In the genomic region with DNA sequence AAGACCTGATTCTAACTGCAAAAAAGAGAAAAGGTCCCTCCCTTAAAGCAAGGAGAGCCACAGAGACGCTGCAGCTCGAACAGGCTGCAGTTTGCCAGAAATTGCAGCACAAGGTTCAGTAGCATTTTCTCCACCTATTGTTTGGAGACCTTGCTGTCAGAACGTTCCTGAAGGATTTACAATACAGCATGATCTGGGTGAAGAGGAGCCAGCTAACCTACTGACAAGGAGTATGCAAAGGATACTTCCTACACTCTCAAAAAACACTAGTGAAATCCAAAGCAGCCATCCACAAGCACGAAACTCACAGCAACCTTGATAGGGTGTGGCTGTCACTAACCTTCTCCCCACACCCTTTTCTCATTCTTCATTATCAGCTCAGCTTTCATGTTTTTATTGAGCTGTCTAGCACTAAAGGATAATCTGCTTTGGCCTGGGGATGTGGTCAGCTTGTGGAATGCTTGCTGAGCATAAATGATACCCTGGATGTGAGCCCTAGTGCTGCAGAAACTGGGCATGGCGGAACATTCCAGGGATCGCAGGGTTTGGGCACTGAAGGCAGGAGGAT, we compare ENCODE assay signal across 9 mouse cellular contexts.
A peak's percentile ranks its signal among the peaks of the same experiment; 100 is the strongest.
DNase-seq lines count a peak whose midpoint lies in the region; ATAC-seq and TF ChIP-seq lines count a peak whose summit lies in the region.
"Had no signal": no experiment of that assay in that cellular context is flagged by ENCODE, and none has a peak within 500 bp of the region (broad histone marks: within the 10 kb centered on the region; RNA-seq: fewer than 3 reads in every experiment).

No protein-coding gene starts in this region.

- H3K27me3 ChIP-seq in limb, embryonic 12.5 days, result no peaks in the 10 kb centered on the region
- no peaks in the 10 kb centered on the region for H3K27me3 ChIP-seq in limb, embryonic 10.5 days (ENCODE audit: low read depth, poor library complexity, severe bottlenecking)
- H3K27me3 ChIP-seq in embryonic facial prominence, embryonic 15.5 days, result no peaks in the 10 kb centered on the region
- no peaks in the 10 kb centered on the region for H3K27me3 ChIP-seq in hindbrain, embryonic 13.5 days
- H3K27me3 ChIP-seq in myocyte (ENCODE audit: control insufficient read depth, insufficient read depth, insufficient read length), result no peaks in the 10 kb centered on the region

- no peak for DNase-seq in limb, embryonic 10.5 days (ENCODE audit: low spot score)
- no peak for DNase-seq in urinary bladder, postnatal 36 days (ENCODE audit: low spot score in 2 of 2)
- DNase-seq in thymus, postnatal 10 days (ENCODE audit: low spot score in 2 of 2), result no peak
- DNase-seq in B cell, adult 2 months, result no peak
- DNase-seq: adrenal gland, postnatal 10 days had no signal

- no peak overlapping the region for H3K4me2 ChIP-seq in limb, embryonic 12.5 days
- peak overlapping the region; percentile 28 for H3K4me2 ChIP-seq in embryonic facial prominence, embryonic 15.5 days (replicated peaks)
- H3K4me2 ChIP-seq in hindbrain, embryonic 13.5 days, result peak overlapping the region; percentile 29
- peak overlapping the region; percentile 91 for H3K4me2 ChIP-seq in myocyte (ENCODE audit: low read depth)

- H3K27ac ChIP-seq in limb, embryonic 12.5 days, result peak overlapping the region; percentile 29; the same call in 1 of the 2 replicates
- no peak overlapping the region for H3K27ac ChIP-seq in limb, embryonic 10.5 days
- peak overlapping the region; percentile 75 for H3K27ac ChIP-seq in embryonic facial prominence, embryonic 15.5 days (replicated peaks)
- peak overlapping the region; percentile 55 for H3K27ac ChIP-seq in hindbrain, embryonic 13.5 days

- no peaks in the 10 kb centered on the region for H3K36me3 ChIP-seq in limb, embryonic 12.5 days
- H3K36me3 ChIP-seq in limb, embryonic 10.5 days, result no peaks in the 10 kb centered on the region
- peaks cover 4% of the 10 kb centered on the region; the same call in 1 of the 2 replicates for H3K36me3 ChIP-seq in embryonic facial prominence, embryonic 15.5 days
- H3K36me3 ChIP-seq in hindbrain, embryonic 13.5 days, result no peaks in the 10 kb centered on the region
- no peaks in the 10 kb centered on the region for H3K36me3 ChIP-seq in myocyte (ENCODE audit: control insufficient read depth, insufficient read depth)

- TF ChIP-seq POLR2A in myocyte (IDR thresholded peaks at IDR 0.05; ENCODE audit: insufficient read length, low read depth), result no peak

- peaks cover 25% of the 10 kb centered on the region for H3K79me2 ChIP-seq in myocyte (ENCODE audit: control insufficient read depth, insufficient read depth)

- 0 out of 2 replicates have a peak, but pooled peaks cover 3% of the 10 kb centered on the region for H3K4me1 ChIP-seq in limb, embryonic 12.5 days (replicated peaks)
- H3K4me1 ChIP-seq in limb, embryonic 10.5 days, result no peaks in the 10 kb centered on the region
- peaks cover 21% of the 10 kb centered on the region for H3K4me1 ChIP-seq in embryonic facial prominence, embryonic 15.5 days
- H3K4me1 ChIP-seq in hindbrain, embryonic 13.5 days (replicated peaks), result peaks cover 15% of the 10 kb centered on the region

- 67% methylated on average over 6 of the region's 6 CpGs for WGBS in limb, embryonic 12.5 days
- 78% methylated on average over 6 of the region's 6 CpGs for WGBS in limb, embryonic 10.5 days
- WGBS in embryonic facial prominence, embryonic 15.5 days, result 47% methylated on average over 6 of the region's 6 CpGs
- 54% methylated on average over 6 of the region's 6 CpGs for WGBS in hindbrain, embryonic 13.5 days

- no peaks in the 10 kb centered on the region for H3K9me3 ChIP-seq in limb, embryonic 12.5 days
- H3K9me3 ChIP-seq in limb, embryonic 10.5 days (replicated peaks), result no peaks in the 10 kb centered on the region
- no peaks in the 10 kb centered on the region for H3K9me3 ChIP-seq in embryonic facial prominence, embryonic 15.5 days (replicated peaks)
- no peaks in the 10 kb centered on the region for H3K9me3 ChIP-seq in hindbrain, embryonic 13.5 days

- ATAC-seq in limb, embryonic 12.5 days (ENCODE audit: insufficient number of reproducible peaks, insufficient read depth, low FRiP score, low TSS enrichment, low read depth), result no peak
- ATAC-seq in embryonic facial prominence, embryonic 15.5 days (ENCODE audit: insufficient number of reproducible peaks, low FRiP score, low TSS enrichment, low read depth), result no peak
- no peak for ATAC-seq in hindbrain, embryonic 13.5 days (ENCODE audit: low FRiP score)

- H3ac ChIP-seq in myocyte (ENCODE audit: control insufficient read depth, insufficient read length), result no peak overlapping the region

- no peak overlapping the region for H3K4me3 ChIP-seq in limb, embryonic 12.5 days (replicated peaks)
- H3K4me3 ChIP-seq in limb, embryonic 10.5 days, result no peak overlapping the region
- H3K4me3 ChIP-seq in embryonic facial prominence, embryonic 15.5 days (replicated peaks), result no peak overlapping the region
- H3K4me3 ChIP-seq in hindbrain, embryonic 13.5 days, result no peak overlapping the region
- H3K4me3 ChIP-seq in myocyte, result no peak overlapping the region

- no peak overlapping the region for H3K9ac ChIP-seq in limb, embryonic 12.5 days (replicated peaks)
- H3K9ac ChIP-seq in embryonic facial prominence, embryonic 15.5 days, result no peak overlapping the region
- peak overlapping the region; percentile 56 for H3K9ac ChIP-seq in hindbrain, embryonic 13.5 days

TF ChIP-seq in myocyte, 11 proteins besides CTCF, POLR2A, EP300 and RAD21:
- TF ChIP-seq SRF (IDR thresholded peaks at IDR 0.05; ENCODE audit: control insufficient read depth, insufficient read length, low read depth) (no peak), USF1 (IDR thresholded peaks at IDR 0.05; ENCODE audit: low read depth) (no peak), E2F4 (IDR thresholded peaks at IDR 0.05; ENCODE audit: insufficient read depth) (no peak), CEBPB (IDR thresholded peaks at IDR 0.05; ENCODE audit: insufficient read depth, poor library complexity, severe bottlenecking) (0 out of 2 replicates have a peak, but pooled peaks have one; percentile 49)
TF ChIP-seq in myocyte: peak in this region for 1.
